In the genomic region with DNA sequence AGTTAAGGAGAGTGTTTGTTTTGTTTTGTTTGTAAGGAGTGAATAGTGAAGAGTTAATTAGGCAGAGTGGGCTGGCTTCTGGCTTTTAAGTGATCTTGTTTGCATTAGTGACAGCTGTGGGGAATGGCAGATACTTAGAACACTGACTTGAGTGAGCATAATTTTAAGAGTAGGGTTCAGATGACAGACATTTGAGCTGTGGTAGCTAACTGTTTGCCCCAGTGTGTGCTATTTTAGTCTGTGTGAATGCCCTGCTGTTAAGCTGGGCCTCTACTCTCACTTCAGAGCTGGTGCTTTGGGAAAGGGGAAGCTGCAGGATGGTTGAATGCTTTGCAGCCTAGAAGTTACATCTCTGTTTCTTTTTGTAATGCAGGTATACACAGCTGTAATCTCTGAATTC, we compare ENCODE assay signal across 19 mouse cellular contexts. TPM values are rescaled to one million over a fixed set of nuclear protein-coding genes. Genes with fewer than 3 reads are reported as not detected.
DNase-seq lines count a peak whose midpoint lies in the region; ATAC-seq and TF ChIP-seq lines count a peak whose summit lies in the region.
"Had no signal": no experiment of that assay in that cellular context is flagged by ENCODE, and none has a peak within 500 bp of the region (broad histone marks: within the 10 kb centered on the region; RNA-seq: fewer than 3 reads in every experiment).

No protein-coding gene starts in this region.

- H3K27me3 ChIP-seq in forebrain, embryonic 11.5 days (ENCODE audit: control insufficient read depth, insufficient read depth, low read length), result no peaks in the 10 kb centered on the region
- H3K27me3 ChIP-seq in forebrain, postnatal 0 days (ENCODE audit: insufficient read depth, low read length), result no peaks in the 10 kb centered on the region
- H3K27me3 ChIP-seq in heart, adult 2 months (ENCODE audit: control insufficient read depth, insufficient read depth, low read length), result no peaks in the 10 kb centered on the region
- H3K27me3 ChIP-seq in kidney, postnatal 0 days (ENCODE audit: insufficient read depth, low read length), result no peaks in the 10 kb centered on the region
- H3K27me3 ChIP-seq in myocyte (ENCODE audit: control insufficient read depth, insufficient read depth, insufficient read length), result no peaks in the 10 kb centered on the region
- H3K27me3 ChIP-seq: megakaryocyte, embryonic 14.5 days had no signal

- no peaks in the 10 kb centered on the region for H3K9me3 ChIP-seq in forebrain, embryonic 11.5 days (ENCODE audit: control insufficient read depth, low read length)
- no peaks in the 10 kb centered on the region for H3K9me3 ChIP-seq in forebrain, postnatal 0 days (ENCODE audit: low read length)
- H3K9me3 ChIP-seq in kidney, postnatal 0 days (replicated peaks; ENCODE audit: low read length), result no peaks in the 10 kb centered on the region
- H3K9me3 ChIP-seq: megakaryocyte, embryonic 14.5 days had no signal

- TF ChIP-seq CTCF in forebrain, postnatal 0 days (IDR thresholded peaks at IDR 0.05; ENCODE audit: low read depth), result no peak
- TF ChIP-seq CTCF in heart, adult 2 months (IDR thresholded peaks at IDR 0.05), result no peak
- no peak for TF ChIP-seq CTCF in kidney, postnatal 0 days (IDR thresholded peaks at IDR 0.05; ENCODE audit: low read depth)

- no peak for ATAC-seq in forebrain, embryonic 11.5 days (replicated peaks; ENCODE audit: low FRiP score)
- no peak for ATAC-seq in forebrain, postnatal 0 days
- no peak for ATAC-seq in kidney, postnatal 0 days (replicated peaks; ENCODE audit: low FRiP score, low read depth)
- ATAC-seq: hindbrain, embryonic 16.5 days; intestine, postnatal 0 days; midbrain, embryonic 16.5 days had no signal

- H3K79me2 ChIP-seq in heart, adult 2 months (replicated peaks; ENCODE audit: control insufficient read depth, insufficient read depth, low read length), result no peaks in the 10 kb centered on the region
- H3K79me2 ChIP-seq in myocyte (ENCODE audit: control insufficient read depth, insufficient read depth), result no peaks in the 10 kb centered on the region

- H3K27ac ChIP-seq in forebrain, embryonic 11.5 days (ENCODE audit: low read depth, low read length), result no peak overlapping the region
- no peak overlapping the region for H3K27ac ChIP-seq in forebrain, postnatal 0 days (ENCODE audit: low read depth, low read length)
- H3K27ac ChIP-seq in heart, adult 2 months, result peak overlapping the region; percentile 15; the same call in 1 of the 2 replicates
- H3K27ac ChIP-seq in kidney, postnatal 0 days, result no peak overlapping the region
- H3K27ac ChIP-seq: left cerebral cortex, adult 2 months; liver, embryonic 14.5 days had no signal

- H3K4me3 ChIP-seq in forebrain, embryonic 11.5 days (ENCODE audit: low read depth, low read length), result no peak overlapping the region
- no peak overlapping the region for H3K4me3 ChIP-seq in forebrain, postnatal 0 days (ENCODE audit: low read depth, low read length)
- no peak overlapping the region for H3K4me3 ChIP-seq in heart, adult 2 months
- H3K4me3 ChIP-seq in kidney, postnatal 0 days (replicated peaks; ENCODE audit: low read depth, low read length), result no peak overlapping the region
- no peak overlapping the region for H3K4me3 ChIP-seq in myocyte
- H3K4me3 ChIP-seq: left cerebral cortex, adult 2 months; megakaryocyte, embryonic 14.5 days had no signal

- TF ChIP-seq EP300 in heart, adult 2 months (IDR thresholded peaks at IDR 0.05; ENCODE audit: insufficient read depth, low read depth, low read length), result no peak

- TF ChIP-seq POLR2A in heart, adult 2 months (IDR thresholded peaks at IDR 0.05; ENCODE audit: insufficient read depth, low read depth, low read length), result no peak
- TF ChIP-seq POLR2A in myocyte (IDR thresholded peaks at IDR 0.05; ENCODE audit: insufficient read length, low read depth), result no peak

- no peak overlapping the region for H3ac ChIP-seq in myocyte (ENCODE audit: control insufficient read depth, insufficient read length)

- no peak overlapping the region for H3K4me2 ChIP-seq in forebrain, embryonic 11.5 days (ENCODE audit: low read depth, low read length, severe bottlenecking)
- H3K4me2 ChIP-seq in forebrain, postnatal 0 days (ENCODE audit: low read depth), result no peak overlapping the region
- no peak overlapping the region for H3K4me2 ChIP-seq in kidney, postnatal 0 days (ENCODE audit: low read length)
- H3K4me2 ChIP-seq in myocyte (ENCODE audit: low read depth), result peak overlapping the region; percentile 41

- H3K4me1 ChIP-seq in forebrain, embryonic 11.5 days (replicated peaks; ENCODE audit: control insufficient read depth, insufficient read depth, low read length), result no peaks in the 10 kb centered on the region
- no peaks in the 10 kb centered on the region for H3K4me1 ChIP-seq in forebrain, postnatal 0 days (ENCODE audit: insufficient read depth)
- H3K4me1 ChIP-seq in heart, adult 2 months (ENCODE audit: control insufficient read depth, insufficient read depth, low read length), result peaks cover 7% of the 10 kb centered on the region
- peaks cover 2% of the 10 kb centered on the region; the same call in 1 of the 2 replicates for H3K4me1 ChIP-seq in kidney, postnatal 0 days (replicated peaks; ENCODE audit: insufficient read depth, low read length)

- intact Hi-C loops in heart, adult 2 months (cut with DNase I), result loop anchor here (5.0 kb wide), 1 partner anchor 41 kb away; no protein-coding TSS in a partner anchor

- DNase-seq in forebrain, embryonic 11.5 days (ENCODE audit: low spot score), result peak; percentile 15
- DNase-seq in forebrain, postnatal 0 days, result no peak
- no peak for DNase-seq in heart, adult 2 months
- no peak for DNase-seq in heart, adult 8-10 months (ENCODE audit: low spot score)
- DNase-seq in kidney, postnatal 0 days (ENCODE audit: low spot score), result peak; percentile 31
- no peak for DNase-seq in kidney, adult 8-10 months
- no peak for DNase-seq in B cell, adult 2 months
- DNase-seq: adrenal gland, postnatal 14 days; cerebellum, adult 18-20 months; cerebellum, postnatal 36 days; kidney, postnatal 14 days; right cerebral cortex, adult 18-20 months had no signal

- no peak overlapping the region for H3K9ac ChIP-seq in forebrain, embryonic 11.5 days (ENCODE audit: low read length)
- no peak overlapping the region for H3K9ac ChIP-seq in forebrain, postnatal 0 days
- H3K9ac ChIP-seq in heart, adult 2 months (ENCODE audit: low read depth, low read length), result no peak overlapping the region
- no peak overlapping the region for H3K9ac ChIP-seq in kidney, postnatal 0 days (ENCODE audit: low read depth, low read length)
- H3K9ac ChIP-seq: liver, embryonic 14.5 days had no signal

- peaks cover 2% of the 10 kb centered on the region; the same call in 1 of the 2 replicates for H3K36me3 ChIP-seq in forebrain, embryonic 11.5 days (ENCODE audit: control insufficient read depth, insufficient read depth, low read length)
- H3K36me3 ChIP-seq in forebrain, postnatal 0 days (ENCODE audit: insufficient read depth), result peaks cover 20% of the 10 kb centered on the region
- peaks cover 24% of the 10 kb centered on the region for H3K36me3 ChIP-seq in heart, adult 2 months (ENCODE audit: control insufficient read depth, insufficient read depth, low read length)
- H3K36me3 ChIP-seq in kidney, postnatal 0 days (ENCODE audit: insufficient read depth, low read length), result peaks cover 27% of the 10 kb centered on the region
- peaks cover 21% of the 10 kb centered on the region for H3K36me3 ChIP-seq in myocyte (ENCODE audit: control insufficient read depth, insufficient read depth)

TF ChIP-seq in myocyte, 11 proteins besides CTCF, POLR2A, EP300 and RAD21:
- TF ChIP-seq SRF (IDR thresholded peaks at IDR 0.05; ENCODE audit: control insufficient read depth, insufficient read length, low read depth) (no peak), TCF3 (IDR thresholded peaks at IDR 0.05; ENCODE audit: insufficient read length, low read depth) (no peak), MYOD1 (IDR thresholded peaks at IDR 0.05; ENCODE audit: control insufficient read depth in 1 of 3, insufficient read length in 2 of 3, low read depth in 2 of 3) (peak in 1 of 3 experiments; percentile 18), E2F4 (IDR thresholded peaks at IDR 0.05; ENCODE audit: insufficient read depth) (no peak), MYOG (IDR thresholded peaks at IDR 0.05; ENCODE audit: control insufficient read depth in 1 of 3, insufficient read depth in 1 of 3, insufficient read length in 2 of 3, low read depth in 2 of 3) (peak in 1 of 3 experiments; percentile 49)

RNA-seq across cellular contexts. Expression of gene Rprd1b, which starts 38.2 kb away (rescaled TPM):
- 63.8 and 65.6 TPM in 2 replicates for polyA plus RNA-seq in forebrain, embryonic 11.5 days (2014; fragmentation: Nextera tagmentation; extraction: Ambion mirVana)
- total RNA-seq in forebrain, postnatal 0 days (2014; rRNA removed), result 39.8 and 61.3 TPM in 2 replicates
- 12.9 and 18.8 TPM in 2 replicates for polyA plus RNA-seq in forebrain, postnatal 0 days (2015; fragmentation: Nextera tagmentation; extraction: Ambion mirVana)
- 10 to 100 TPM; 32.9 to 33.5 TPM for total RNA-seq in heart, adult 2 months (2021)
- 15.9 and 20.8 TPM in 2 replicates for polyA plus RNA-seq in heart, adult 2 months (2012; rRNA removed)
- total RNA-seq in heart, adult 8-10 months (2022), result 10 to 100 TPM; 25.3 to 30.1 (median 28.6) TPM
- 29.6 and 34.9 TPM in 2 replicates for polyA plus RNA-seq in kidney, postnatal 0 days (2015; fragmentation: Nextera tagmentation; extraction: Ambion mirVana)
- polyA plus RNA-seq in myocyte (2012; fragmentation: generic; extraction: Trizol), result 11.6 TPM

RNA-seq across cellular contexts. Expression of gene Tti1, which starts 38.2 kb away (rescaled TPM):
- 39.3 and 40.2 TPM in 2 replicates for polyA plus RNA-seq in forebrain, embryonic 11.5 days (2014; fragmentation: Nextera tagmentation; extraction: Ambion mirVana)
- total RNA-seq in forebrain, postnatal 0 days (2014; rRNA removed), result 17.3 and 19.9 TPM in 2 replicates
- 6.6 and 8.1 TPM in 2 replicates for polyA plus RNA-seq in forebrain, postnatal 0 days (2015; fragmentation: Nextera tagmentation; extraction: Ambion mirVana)
- 10 to 100 TPM; 24.3 to 25.3 TPM for total RNA-seq in heart, adult 2 months (2021)
- polyA plus RNA-seq in heart, adult 2 months (2012; rRNA removed), result 17.3 and 25.9 TPM in 2 replicates
- 10 to 100 TPM; 22.4 to 35.4 (median 29.9) TPM for total RNA-seq in heart, adult 8-10 months (2022)
- polyA plus RNA-seq in kidney, postnatal 0 days (2015; fragmentation: Nextera tagmentation; extraction: Ambion mirVana), result 13.6 and 15.2 TPM in 2 replicates
- polyA plus RNA-seq in myocyte (2012; fragmentation: generic; extraction: Trizol), result 11.3 TPM

Comparison
In these comparisons a context has a peak if more than half of its experiments do, and no peak if none do; other contexts are left out.
1. DNase-seq: peak in forebrain, embryonic 11.5 days (single experiment) and kidney, postnatal 0 days (single experiment); none in forebrain, postnatal 0 days (single experiment), heart, adult 2 months (0 of 2), heart, adult 8-10 months (single experiment), kidney, adult 8-10 months (0 of 2) and B cell, adult 2 months (0 of 2).